Mouse (Mus musculus) T-helper 1 cell (primary cell): ENCODE results near the gene Hnrnpul2.

Experiments used
- in situ Hi-C: fragments of 300-600 bp; cut with MboI, MseI; formaldehyde crosslinking; loops from one replicate; pipeline ENCODE4 v1.15.1; 2025; ENCODE audit warnings: high pct_unique_total_duplicates

The Hnrnpul2 gene

GRCm38 (mm10) chr19:8819596-8820423, at the start of gene Hnrnpul2:
Gene Hnrnpul2 (plus strand): TSS chr19:8820010.
- in situ Hi-C loops, result loop anchor here (5.0 kb wide), 3 partner anchors 43 to 77 kb away; partner anchors contain the start of genes Ganab and Nxf1

DNA sequence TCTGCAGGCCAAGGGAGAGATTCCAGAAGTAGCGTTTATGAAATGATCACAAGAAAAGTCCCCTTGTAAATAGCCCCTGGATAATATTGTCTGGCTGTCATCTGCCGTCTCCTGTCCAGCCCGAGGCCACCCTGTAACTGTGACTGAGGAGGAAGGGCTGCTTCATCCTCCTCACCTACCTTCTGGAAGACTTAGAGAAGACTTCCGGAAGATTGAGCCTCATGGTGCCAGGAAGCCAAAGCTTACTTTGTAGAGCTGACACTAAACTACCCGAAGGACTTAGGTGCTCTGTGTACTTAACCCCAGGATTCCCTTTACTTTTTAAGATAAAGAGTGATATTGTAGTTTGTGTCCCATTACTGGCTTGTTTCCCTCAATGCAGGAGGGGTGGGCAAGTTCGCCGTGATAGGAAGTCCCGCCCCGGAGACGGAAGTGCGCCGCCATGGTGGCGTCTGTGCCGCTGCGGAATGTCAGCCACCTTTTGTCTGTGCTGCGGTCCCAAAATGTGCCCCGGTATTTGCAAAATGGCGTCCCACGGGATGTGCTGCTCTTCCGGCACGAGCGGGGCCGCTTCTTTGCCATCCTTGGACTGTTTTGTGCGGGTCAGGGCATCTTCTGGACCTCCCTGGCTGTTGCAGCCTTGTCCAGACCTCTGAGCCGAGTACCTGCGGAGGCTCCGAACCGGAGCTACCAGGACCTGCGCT, 49.1 kb upstream of the Hnrnpul2 start, which contains the start of gene Tmem223:
Gene Tmem223, plus strand, starts transcription at position 430 of the 704 bp plus-strand sequence.
- in situ Hi-C loops, result loop anchor here (25.0 kb wide), 1 partner anchor 1967 kb away; the partner anchor contains the start of gene Cd5

- in situ Hi-C loops, result loop anchor here (25.0 kb wide), 1 partner anchor 1964 kb away; the partner anchor contains the start of gene Cd5
Observed at GRCm38 (mm10) chr19:8772996-8773395, 46.8 kb upstream of the Hnrnpul2 start.

- in situ Hi-C loops, result loop anchor here (25.0 kb wide), 1 partner anchor 1964 kb away; the partner anchor contains the start of gene Cd5
Observed at GRCm38 (mm10) chr19:8773409-8773808, 46.4 kb upstream of the Hnrnpul2 start.

- in situ Hi-C loops, result loop anchor here (25.0 kb wide), 1 partner anchor 1963 kb away; the partner anchor contains the start of gene Cd5
Observed at GRCm38 (mm10) chr19:8774086-8774835, 45.5 kb upstream of the Hnrnpul2 start, which contains the start of gene Tmem179b. Gene Tmem179b (minus strand): TSS chr19:8774467.

GRCm38 (mm10) chr19:8774951-8775421, 44.8 kb upstream of the Hnrnpul2 start:
- in situ Hi-C loops, result loop anchor here (5.0 to 25.0 kb wide), 2 partner anchors 42 to 1962 kb away; partner anchors contain the start of genes Cd5 and Ttc9c

DNA sequence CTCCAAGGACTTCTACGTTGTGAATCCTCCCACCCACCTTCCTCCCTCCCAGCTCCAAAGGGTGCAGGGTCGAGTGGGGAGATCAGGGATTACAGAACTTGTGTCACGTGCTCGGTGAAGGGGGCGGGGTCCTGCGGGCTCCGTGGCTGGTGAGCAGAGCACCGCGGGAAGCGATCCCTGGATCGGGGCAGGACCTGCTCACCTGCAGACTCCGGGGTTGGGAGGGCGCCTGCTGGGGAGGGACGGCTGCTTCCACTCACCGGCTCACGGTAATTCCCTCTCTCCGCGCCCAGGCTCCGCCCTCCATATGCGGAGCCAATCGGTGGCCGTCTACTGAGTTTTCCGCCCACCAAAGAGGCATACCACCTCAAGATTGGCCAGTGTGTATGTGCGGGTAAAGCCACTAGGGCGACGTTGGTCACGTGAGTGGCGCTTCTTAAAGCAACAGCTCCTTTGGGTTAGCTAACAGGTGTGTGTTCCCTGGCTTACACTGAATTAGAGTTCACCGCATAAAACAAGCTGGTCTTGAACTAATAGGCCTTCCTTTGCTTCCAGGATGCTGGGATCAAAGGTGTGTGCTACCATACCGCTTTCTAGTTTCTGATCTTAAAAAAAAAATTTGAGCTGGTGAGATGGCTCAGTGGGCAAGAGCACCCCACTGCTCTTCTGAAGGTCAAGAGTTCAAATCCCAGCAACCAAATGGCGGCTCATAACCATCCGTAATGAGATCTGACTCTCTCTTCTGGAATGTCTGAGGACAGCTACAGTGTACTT, 33.6 kb upstream of the Hnrnpul2 start, which contains the start of gene Taf6l:
Gene Taf6l, minus strand, starts transcription at position 410 of the 774 bp plus-strand sequence.
- in situ Hi-C loops, result no loop called here

DNA sequence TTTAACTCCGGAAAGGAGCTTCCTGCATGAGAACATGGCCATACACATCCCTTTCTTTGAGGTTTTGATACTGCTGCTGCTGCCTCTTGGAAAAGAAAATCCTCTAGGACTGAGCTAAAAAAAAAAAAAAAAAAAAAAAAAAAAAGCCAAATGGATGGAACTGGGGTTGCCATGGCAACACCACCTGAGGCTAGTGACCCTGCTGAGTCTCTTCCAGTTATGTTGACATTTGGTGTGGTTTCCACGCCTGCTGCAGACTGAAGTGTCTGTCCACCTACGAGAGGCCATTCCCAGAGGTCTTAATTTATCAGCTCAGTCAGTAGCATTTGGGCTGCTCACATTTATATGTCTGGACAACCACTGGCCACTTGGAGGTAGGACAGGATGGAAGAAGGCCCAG, 31.3 kb upstream of the Hnrnpul2 start:
- in situ Hi-C loops, result no loop called here

DNA sequence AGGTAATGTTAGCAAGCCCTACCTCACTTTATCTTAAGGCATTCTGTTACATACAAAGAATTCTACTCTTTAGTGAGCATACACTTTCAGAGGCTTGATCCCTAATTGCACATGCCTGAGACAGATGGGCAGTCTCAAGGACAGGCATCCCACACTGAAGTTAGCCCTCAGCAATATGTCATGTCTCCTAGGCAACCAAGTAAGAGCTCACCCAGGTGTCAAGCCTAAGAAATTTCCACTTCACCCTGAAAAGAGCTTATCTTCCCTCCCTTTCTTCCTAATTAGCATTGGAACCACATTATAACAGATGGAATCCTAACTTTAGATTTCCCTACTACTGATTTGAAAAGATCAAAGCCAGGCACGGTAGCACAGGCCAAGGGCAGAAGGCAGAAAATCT, 30.6 kb upstream of the Hnrnpul2 start:
- in situ Hi-C loops, result no loop called here

- in situ Hi-C loops, result no loop called here
Observed at GRCm38 (mm10) chr19:8790171-8790570, 29.6 kb upstream of the Hnrnpul2 start.

DNA sequence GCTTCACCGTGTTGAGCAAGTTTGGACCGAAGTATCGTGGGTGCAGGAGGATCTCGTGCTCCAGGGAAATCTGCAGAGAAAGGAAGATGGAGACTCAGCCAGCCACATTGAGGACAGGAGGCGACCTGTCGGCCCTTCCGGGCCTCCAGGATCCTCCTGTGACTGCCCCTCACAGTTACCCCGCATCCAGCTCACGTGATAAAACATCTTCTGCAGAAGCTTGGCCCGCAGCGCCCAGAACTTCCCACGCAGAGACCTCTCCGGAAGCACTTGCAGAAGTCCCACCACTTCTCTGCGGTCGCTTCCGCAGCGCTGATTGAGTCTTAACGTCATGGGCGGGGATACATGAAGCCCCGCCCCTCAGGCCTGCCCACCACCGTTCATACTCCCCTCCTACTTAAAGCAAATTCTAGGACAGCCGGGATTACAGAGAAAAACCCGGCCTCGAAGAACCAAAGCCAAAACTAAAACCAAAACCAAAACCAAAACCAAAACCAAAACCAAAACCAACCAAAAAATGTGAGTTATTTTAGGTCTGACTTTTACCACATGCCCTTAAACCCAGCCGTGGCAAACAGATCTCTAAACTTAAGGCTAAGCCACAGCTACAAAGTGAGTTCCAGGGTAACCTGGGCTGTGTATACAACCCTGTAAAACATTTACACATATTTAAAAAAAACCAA, 21.4 kb upstream of the Hnrnpul2 start, which contains the start of gene Polr2g:
Gene Polr2g, minus strand, starts transcription at position 314 of the 683 bp plus-strand sequence.
- in situ Hi-C loops, result no loop called here

- in situ Hi-C loops, result no loop called here
Observed at GRCm38 (mm10) chr19:8798947-8799315, 20.9 kb upstream of the Hnrnpul2 start.

DNA sequence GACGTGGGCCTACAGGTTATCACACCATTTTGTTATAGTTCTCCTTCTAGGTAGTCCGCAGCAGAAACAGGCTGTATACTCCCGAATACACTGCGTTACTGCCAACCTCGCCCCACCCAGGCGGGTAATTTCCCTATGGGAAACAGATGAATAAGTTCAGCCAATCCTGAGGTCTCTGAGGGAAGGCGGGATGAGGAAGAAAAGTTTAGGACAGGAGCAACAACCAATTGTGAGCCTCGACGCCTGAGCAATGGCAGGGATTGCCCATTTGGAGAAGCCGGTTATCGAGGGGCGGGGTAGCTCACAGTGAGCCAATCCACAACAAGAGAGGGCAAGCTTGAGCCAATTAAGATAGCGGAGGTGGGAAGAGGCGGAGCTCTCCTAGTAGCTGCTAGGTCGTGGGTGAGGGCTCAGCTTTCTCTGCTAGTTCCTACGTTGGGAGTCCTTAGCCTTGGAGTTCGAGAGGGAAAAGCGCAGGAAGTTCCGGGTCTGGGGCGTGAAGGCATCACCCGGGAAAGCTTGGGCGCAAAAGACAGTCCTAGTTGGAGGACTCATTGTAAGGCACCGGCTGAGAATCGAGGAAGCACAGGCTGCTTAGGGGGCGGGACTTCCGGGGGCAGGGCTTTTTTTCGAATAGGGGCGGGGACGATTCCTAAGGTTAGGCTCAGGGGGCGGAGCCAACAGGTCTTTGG, 17.5 kb upstream of the Hnrnpul2 start, which contains the start of gene Zbtb3:
Gene Zbtb3, plus strand, starts transcription at position 426 of the 692 bp plus-strand sequence.
- in situ Hi-C loops, result no loop called here

- in situ Hi-C loops, result no loop called here
Observed at GRCm38 (mm10) chr19:8803204-8803780, 16.5 kb upstream of the Hnrnpul2 start.

- in situ Hi-C loops, result no loop called here
Observed at GRCm38 (mm10) chr19:8803879-8804660, 15.7 kb upstream of the Hnrnpul2 start.

GRCm38 (mm10) chr19:8806810-8807209, 13.0 kb upstream of the Hnrnpul2 start:
- in situ Hi-C loops, result no loop called here

- in situ Hi-C loops, result loop anchor here (5.0 kb wide), 2 partner anchors 39 to 81 kb away; partner anchors contain the start of gene Ganab
Observed at GRCm38 (mm10) chr19:8815812-8816211, 4.0 kb upstream of the Hnrnpul2 start.

DNA sequence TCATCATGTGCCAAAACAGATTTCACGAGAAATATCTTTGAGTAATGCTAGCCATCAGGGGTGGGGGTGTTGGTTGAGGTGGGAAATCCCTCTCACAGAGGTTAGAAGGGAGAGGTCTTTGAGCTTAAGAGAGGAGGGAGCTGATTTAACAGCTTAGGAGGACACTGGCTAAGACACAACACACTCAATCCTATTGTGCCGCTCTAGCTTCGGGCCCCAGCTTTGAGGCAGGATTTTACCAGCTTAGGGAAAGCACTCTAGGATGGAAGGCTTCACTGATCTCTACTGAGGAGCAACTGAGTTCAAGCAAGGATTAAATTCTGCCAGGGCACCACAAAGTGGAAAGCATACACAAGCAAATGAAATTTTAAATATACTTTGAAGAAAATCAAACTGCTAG, 2.8 kb upstream of the Hnrnpul2 start:
- in situ Hi-C loops, result loop anchor here (5.0 kb wide), 2 partner anchors 40 to 80 kb away; partner anchors contain the start of gene Ganab
